Mouse (Mus musculus) layer of hippocampus, adult 9-11 months (tissue): ENCODE measurements around the gene Chic2.

Experiments used
- DNase-seq: peaks from one replicate; pipeline ENCODE4 v3.0.0; 2022

Gene Chic2

GRCm38 (mm10) chr5:75066715-75067114, 22.1 kb upstream of the Chic2 start:
- DNase-seq: no peak

- DNase-seq: peak; percentile 49
Measured at GRCm38 (mm10) chr5:75063177-75063576, 18.6 kb upstream of the Chic2 start.

GRCm38 (mm10) chr5:75051109-75051508, 6.5 kb upstream of the Chic2 start:
- DNase-seq: no peak

- peak; percentile 60 for DNase-seq
Measured at GRCm38 (mm10) chr5:75046681-75047321, 2.2 kb upstream of the Chic2 start.

- DNase-seq: no peak
Measured at GRCm38 (mm10) chr5:75045371-75045770, 797 bp upstream of the Chic2 start.

GRCm38 (mm10) chr5:75043621-75044301, 813 bp downstream of the Chic2 start:
- peak; percentile 24 for DNase-seq

- DNase-seq: no peak
Measured at GRCm38 (mm10) chr5:75043011-75043445, 1.5 kb downstream of the Chic2 start.

GRCm38 (mm10) chr5:75039307-75039706, 5.3 kb downstream of the Chic2 start:
- no peak for DNase-seq

GRCm38 (mm10) chr5:75035475-75035874, 9.1 kb downstream of the Chic2 start:
- no peak for DNase-seq

- DNase-seq: no peak
Measured at GRCm38 (mm10) chr5:75014768-75015167, 29.8 kb downstream of the Chic2 start.

- DNase-seq: no peak
Measured at GRCm38 (mm10) chr5:75012771-75013421, 31.7 kb downstream of the Chic2 start.

GRCm38 (mm10) chr5:75011985-75012738, 32.4 kb downstream of the Chic2 start:
- DNase-seq: no peak

- DNase-seq: no peak
Measured at GRCm38 (mm10) chr5:75004755-75005154, 39.8 kb downstream of the Chic2 start.

GRCm38 (mm10) chr5:75002109-75002508, 42.5 kb downstream of the Chic2 start:
- DNase-seq: no peak

GRCm38 (mm10) chr5:74998716-74999512, 45.7 kb downstream of the Chic2 start:
- DNase-seq: peak; percentile 23

GRCm38 (mm10) chr5:74994947-74995346, 49.6 kb downstream of the Chic2 start:
- peak; percentile 29 for DNase-seq

GRCm38 (mm10) chr5:74984101-74984500, 60.5 kb downstream of the Chic2 start:
- DNase-seq: no peak

GRCm38 (mm10) chr5:74980574-74980973, 64.0 kb downstream of the Chic2 start:
- no peak for DNase-seq

- DNase-seq: no peak
Measured at GRCm38 (mm10) chr5:74980154-74980553, 64.4 kb downstream of the Chic2 start.

GRCm38 (mm10) chr5:74979586-74979985, 65.0 kb downstream of the Chic2 start:
- DNase-seq: no peak

GRCm38 (mm10) chr5:74975507-74975906, 69.1 kb downstream of the Chic2 start:
- DNase-seq: no peak

GRCm38 (mm10) chr5:74974726-74975411, 69.7 kb downstream of the Chic2 start:
- peak; percentile 31 for DNase-seq
